Mouse (Mus musculus) retina, postnatal 1 day (tissue): ENCODE results near the gene Dact3.

ENCODE experiments used
- DNase-seq: peaks from one replicate; pipeline ENCODE4 v3.0.0-alpha.2; 2012

The Dact3 gene

GRCm38 (mm10) chr7:16918670-16919069 lies 43.6 kb downstream of the Dact3 start:
- no peak for DNase-seq

GRCm38 (mm10) chr7:16919395-16920149 lies 44.5 kb downstream of the Dact3 start:
- no peak for DNase-seq

- DNase-seq: no peak
Measured at GRCm38 (mm10) chr7:16920150-16920579, 45.0 kb downstream of the Dact3 start.

- DNase-seq: peak; percentile 37
Measured at GRCm38 (mm10) chr7:16920818-16921791, 46.0 kb downstream of the Dact3 start.

- DNase-seq: no peak
Measured at GRCm38 (mm10) chr7:16921881-16922335, 46.8 kb downstream of the Dact3 start.

- no peak for DNase-seq
Measured at GRCm38 (mm10) chr7:16922360-16922973, 47.4 kb downstream of the Dact3 start.

GRCm38 (mm10) chr7:16923283-16924036 lies 48.3 kb downstream of the Dact3 start:
- no peak for DNase-seq

- peak; percentile 100 for DNase-seq
Measured at GRCm38 (mm10) chr7:16924037-16924834, 49.1 kb downstream of the Dact3 start, which contains the start of gene Calm3. TSS of gene Calm3 (minus strand) at chr7:16924114.

- no peak for DNase-seq
Measured at GRCm38 (mm10) chr7:16928341-16928740, 53.2 kb downstream of the Dact3 start.

- DNase-seq: peak; percentile 81
Measured at GRCm38 (mm10) chr7:16930850-16931249, 55.7 kb downstream of the Dact3 start.

- peak; percentile 93 for DNase-seq
Measured at GRCm38 (mm10) chr7:16931968-16932627, 57.0 kb downstream of the Dact3 start.

GRCm38 (mm10) chr7:16932704-16933577 lies 57.8 kb downstream of the Dact3 start:
- peak; percentile 80 for DNase-seq
